18 mouse cellular contexts compared by ENCODE assay signal in the genomic region with DNA sequence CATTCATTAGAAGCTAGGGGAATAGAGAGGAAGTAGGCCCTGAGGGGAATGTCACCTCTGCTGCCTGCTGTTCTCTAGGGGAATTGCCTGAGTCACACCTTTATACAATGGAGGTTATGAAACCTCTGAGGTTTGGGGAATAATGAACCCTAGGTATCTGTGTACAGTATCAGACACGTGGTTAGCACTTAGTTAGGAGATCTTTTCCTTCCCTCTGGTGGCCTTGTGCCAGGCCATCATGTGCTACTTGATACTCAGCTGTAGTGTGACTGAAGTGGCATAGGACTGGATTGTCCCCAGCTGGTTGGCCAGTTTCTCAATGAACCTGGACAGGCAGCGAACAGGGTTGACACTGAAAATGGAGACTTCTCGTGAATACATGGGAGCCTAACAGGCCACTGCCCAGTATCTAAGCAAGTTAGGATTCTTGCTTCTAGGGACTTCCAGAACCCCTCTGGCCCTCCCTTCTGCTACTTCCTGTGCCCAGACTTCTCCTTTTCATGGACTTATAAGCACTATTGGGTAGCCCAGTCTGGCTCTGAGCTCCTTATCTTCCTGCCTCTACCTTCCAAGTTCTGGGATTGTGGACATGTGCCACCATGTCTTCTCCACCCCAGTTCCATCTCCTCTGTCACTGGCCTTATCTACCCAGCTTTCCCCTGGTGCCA. TPM values are rescaled to one million over a fixed set of nuclear protein-coding genes. Genes with fewer than 3 reads are reported as not detected.
DNase-seq lines count a peak whose midpoint lies in the region; ATAC-seq lines count a peak whose summit lies in the region.
"Had no signal": no experiment of that assay in that cellular context is flagged by ENCODE, and none has a peak within 500 bp of the region (broad histone marks: within the 10 kb centered on the region; RNA-seq: fewer than 3 reads in every experiment).

No protein-coding gene starts in this region.

- H3K9ac ChIP-seq in heart, embryonic 11.5 days (ENCODE audit: low read depth, low read length) = no peak overlapping the region
- H3K9ac ChIP-seq in lung, embryonic 16.5 days (ENCODE audit: low read length) = no peak overlapping the region
- no peak overlapping the region for H3K9ac ChIP-seq in stomach, embryonic 16.5 days (ENCODE audit: low read length)
- H3K9ac ChIP-seq in hindbrain, embryonic 13.5 days = no peak overlapping the region
- H3K9ac ChIP-seq: forebrain, postnatal 0 days; hindbrain, embryonic 12.5 days had no signal

- 0 out of 2 replicates have a peak, but pooled peaks cover 3% of the 10 kb centered on the region for H3K36me3 ChIP-seq in heart, embryonic 11.5 days (ENCODE audit: control insufficient read depth, insufficient read depth, low read length)
- H3K36me3 ChIP-seq in lung, embryonic 16.5 days (ENCODE audit: control insufficient read depth, insufficient read depth, low read length) = peaks cover 7% of the 10 kb centered on the region; the same call in 1 of the 2 replicates
- H3K36me3 ChIP-seq in stomach, embryonic 16.5 days (ENCODE audit: control insufficient read depth, insufficient read depth, low read length) = no peaks in the 10 kb centered on the region
- peaks cover 38% of the 10 kb centered on the region for H3K36me3 ChIP-seq in hindbrain, embryonic 13.5 days
- H3K36me3 ChIP-seq: G1E had no signal

- DNase-seq in heart, adult 18-20 months = peak; percentile 25 to 30
- peak; percentile 20 for DNase-seq in urinary bladder, postnatal 25 days (ENCODE audit: low spot score)
- no peak for DNase-seq in urinary bladder, postnatal 10 days (ENCODE audit: low spot score)
- no peak for DNase-seq in retina, embryonic 14.5 days (ENCODE audit: low spot score)
- DNase-seq: adrenal gland, postnatal 14 days; cerebellum, postnatal 36 days; forebrain, postnatal 0 days; layer of hippocampus, adult 9-11 months; liver; thymus, postnatal 4 days had no signal

- no peaks in the 10 kb centered on the region for H3K27me3 ChIP-seq in heart, embryonic 11.5 days (ENCODE audit: control insufficient read depth, insufficient read depth, low read length)
- H3K27me3 ChIP-seq in lung, embryonic 16.5 days (ENCODE audit: control insufficient read depth, insufficient read depth, low read depth, low read length) = no peaks in the 10 kb centered on the region
- H3K27me3 ChIP-seq in stomach, embryonic 16.5 days (ENCODE audit: control insufficient read depth, insufficient read depth, low read length) = no peaks in the 10 kb centered on the region
- H3K27me3 ChIP-seq in hindbrain, embryonic 13.5 days = no peaks in the 10 kb centered on the region
- H3K27me3 ChIP-seq: hindbrain, embryonic 12.5 days had no signal

- H3K4me1 ChIP-seq in heart, embryonic 11.5 days (ENCODE audit: control insufficient read depth, insufficient read depth, low read length) = peaks cover 16% of the 10 kb centered on the region; the same call in 1 of the 2 replicates
- no peaks in the 10 kb centered on the region for H3K4me1 ChIP-seq in lung, embryonic 16.5 days (replicated peaks; ENCODE audit: control insufficient read depth, insufficient read depth, low read length)
- no peaks in the 10 kb centered on the region for H3K4me1 ChIP-seq in stomach, embryonic 16.5 days (ENCODE audit: control insufficient read depth, insufficient read depth, low read length)
- H3K4me1 ChIP-seq in hindbrain, embryonic 13.5 days (replicated peaks) = no peaks in the 10 kb centered on the region
- H3K4me1 ChIP-seq: hindbrain, embryonic 12.5 days had no signal

- 75% methylated on average over 3 of the region's 3 CpGs for WGBS in heart, embryonic 11.5 days (ENCODE audit: insufficient replicate concordance)
- 62% methylated on average over 3 of the region's 3 CpGs for WGBS in lung, embryonic 16.5 days
- WGBS in stomach, embryonic 16.5 days = 72% methylated on average over 3 of the region's 3 CpGs
- WGBS in hindbrain, embryonic 13.5 days = 89% methylated on average over 3 of the region's 3 CpGs

- H3K9me3 ChIP-seq in heart, embryonic 11.5 days (replicated peaks; ENCODE audit: control insufficient read depth, low read length) = no peaks in the 10 kb centered on the region
- no peaks in the 10 kb centered on the region for H3K9me3 ChIP-seq in lung, embryonic 16.5 days (ENCODE audit: control insufficient read depth, low read length)
- H3K9me3 ChIP-seq in stomach, embryonic 16.5 days (replicated peaks; ENCODE audit: control insufficient read depth, low read length) = no peaks in the 10 kb centered on the region
- H3K9me3 ChIP-seq in hindbrain, embryonic 13.5 days = no peaks in the 10 kb centered on the region
- H3K9me3 ChIP-seq: G1E; hindbrain, embryonic 12.5 days had no signal

- no peak overlapping the region for H3K27ac ChIP-seq in heart, embryonic 11.5 days (ENCODE audit: low read depth, low read length)
- H3K27ac ChIP-seq in lung, embryonic 16.5 days (ENCODE audit: low read length) = no peak overlapping the region
- H3K27ac ChIP-seq in stomach, embryonic 16.5 days (ENCODE audit: low read length) = no peak overlapping the region
- no peak overlapping the region for H3K27ac ChIP-seq in hindbrain, embryonic 13.5 days
- H3K27ac ChIP-seq: hindbrain, embryonic 12.5 days; macrophage had no signal

- no peak for ATAC-seq in heart, embryonic 11.5 days (replicated peaks; ENCODE audit: insufficient number of reproducible peaks, low FRiP score, low TSS enrichment)
- peak; percentile 82 for ATAC-seq in lung, embryonic 16.5 days (ENCODE audit: low read depth)
- peak; percentile 61; the same call in 1 of the 2 replicates for ATAC-seq in stomach, embryonic 16.5 days (ENCODE audit: insufficient read depth, low FRiP score)
- ATAC-seq in hindbrain, embryonic 13.5 days (ENCODE audit: low FRiP score) = no peak
- ATAC-seq: forebrain, postnatal 0 days; midbrain, embryonic 16.5 days had no signal

- H3K4me3 ChIP-seq in heart, embryonic 11.5 days (ENCODE audit: low read depth, low read length) = no peak overlapping the region
- no peak overlapping the region for H3K4me3 ChIP-seq in lung, embryonic 16.5 days (ENCODE audit: low read length)
- H3K4me3 ChIP-seq in stomach, embryonic 16.5 days (replicated peaks; ENCODE audit: low read length) = no peak overlapping the region
- no peak overlapping the region for H3K4me3 ChIP-seq in hindbrain, embryonic 13.5 days
- H3K4me3 ChIP-seq: hindbrain, embryonic 12.5 days had no signal

- no peak overlapping the region for H3K4me2 ChIP-seq in heart, embryonic 11.5 days
- H3K4me2 ChIP-seq in lung, embryonic 16.5 days (ENCODE audit: low read depth, low read length) = no peak overlapping the region
- no peak overlapping the region for H3K4me2 ChIP-seq in stomach, embryonic 16.5 days (ENCODE audit: low read depth, low read length)
- no peak overlapping the region for H3K4me2 ChIP-seq in hindbrain, embryonic 13.5 days
- H3K4me2 ChIP-seq: hindbrain, embryonic 12.5 days had no signal

RNA-seq across cellular contexts. Expression of a gene that starts 21.7 kb away (rescaled TPM):
- 1 to 10 TPM; 1.2 to 2.5 TPM for total RNA-seq in heart, adult 18-20 months (2021)
- 2.7 and 3.8 TPM in 2 replicates for polyA plus RNA-seq in heart, embryonic 11.5 days (2014; fragmentation: Nextera tagmentation; extraction: Ambion mirVana)
- polyA plus RNA-seq in lung, embryonic 16.5 days (2015; fragmentation: Nextera tagmentation; extraction: Ambion mirVana) = 2.6 and 3.1 TPM in 2 replicates
- polyA plus RNA-seq in stomach, embryonic 16.5 days (2015; fragmentation: Nextera tagmentation; extraction: Ambion mirVana) = 5.8 and 5.9 TPM in 2 replicates
- 2.1 and 2.5 TPM in 2 replicates for polyA plus RNA-seq in hindbrain, embryonic 13.5 days (2015; fragmentation: Nextera tagmentation; extraction: Ambion mirVana)

RNA-seq across cellular contexts. Expression of a gene that starts 38.8 kb away (rescaled TPM):
- 1 to 10 TPM; 2.9 to 3.0 TPM for total RNA-seq in heart, adult 18-20 months (2021)
- polyA plus RNA-seq in heart, embryonic 11.5 days (2014; fragmentation: Nextera tagmentation; extraction: Ambion mirVana) = 17.7 and 19.0 TPM in 2 replicates
- 25.9 and 26.4 TPM in 2 replicates for polyA plus RNA-seq in lung, embryonic 16.5 days (2015; fragmentation: Nextera tagmentation; extraction: Ambion mirVana)
- 35.0 and 36.7 TPM in 2 replicates for polyA plus RNA-seq in stomach, embryonic 16.5 days (2015; fragmentation: Nextera tagmentation; extraction: Ambion mirVana)
- polyA plus RNA-seq in hindbrain, embryonic 13.5 days (2015; fragmentation: Nextera tagmentation; extraction: Ambion mirVana) = 20.6 and 22.1 TPM in 2 replicates

RNA-seq across cellular contexts. Expression of a gene that starts 43.3 kb away (rescaled TPM):
- 1 to 10 TPM; 3.6 to 4.3 TPM for total RNA-seq in heart, adult 18-20 months (2021)
- polyA plus RNA-seq in heart, embryonic 11.5 days (2014; fragmentation: Nextera tagmentation; extraction: Ambion mirVana) = 1.6 and 1.8 TPM in 2 replicates
- 6.7 and 9.5 TPM in 2 replicates for polyA plus RNA-seq in lung, embryonic 16.5 days (2015; fragmentation: Nextera tagmentation; extraction: Ambion mirVana)
- polyA plus RNA-seq in stomach, embryonic 16.5 days (2015; fragmentation: Nextera tagmentation; extraction: Ambion mirVana) = 7.1 and 7.6 TPM in 2 replicates
- polyA plus RNA-seq in hindbrain, embryonic 13.5 days (2015; fragmentation: Nextera tagmentation; extraction: Ambion mirVana) = 44.1 and 49.8 TPM in 2 replicates

Comparison
In these comparisons a context has a peak if more than half of its experiments do, and no peak if none do; other contexts are left out.
1. DNase-seq: peak in heart, adult 18-20 months (2 of 2) and urinary bladder, postnatal 25 days (single experiment); none in urinary bladder, postnatal 10 days (single experiment) and retina, embryonic 14.5 days (single experiment).
2. ATAC-seq: peak in lung, embryonic 16.5 days (single experiment) and stomach, embryonic 16.5 days (single experiment); none in heart, embryonic 11.5 days (single experiment) and hindbrain, embryonic 13.5 days (single experiment).